Mouse (Mus musculus) lung, embryonic 15.5 days (tissue): ENCODE data around the gene Samd4. TPM values are rescaled to one million over a fixed set of nuclear protein-coding genes. Genes with fewer than 3 reads are reported as not detected.

Source experiments
- ATAC-seq: fragments of 200-750 bp; cut with Nextera tagmentation; 2 replicates; pipeline ENCODE4 v1.8.0; 2017; ENCODE audit warnings: moderate number of reproducible peaks, borderline replicate concordance; ENCODE audit not compliant: low FRiP score, low TSS enrichment; ENCODE audit errors: extremely low read depth
- H3K27ac ChIP-seq: fragments of 300-500 bp; sonication (generic); 2 replicates; pipeline ENCODE4 v1.5.1; 2015; ENCODE audit warnings: moderate library complexity, mild to moderate bottlenecking, inconsistent platforms
- H3K27me3 ChIP-seq: fragments of 300-500 bp; sonication (generic); 2 replicates; pipeline ENCODE4 v1.6.1; 2015; ENCODE audit warnings: inconsistent platforms
- H3K36me3 ChIP-seq: fragments of 300-500 bp; sonication (generic); 2 replicates; pipeline ENCODE4 v1.6.1; 2015; ENCODE audit warnings: inconsistent platforms
- H3K4me1 ChIP-seq: fragments of 300-500 bp; sonication (generic); 2 replicates; pipeline ENCODE4 v1.6.1; 2015; ENCODE audit warnings: inconsistent platforms
- H3K4me2 ChIP-seq: fragments of 300-500 bp; sonication (generic); 2 replicates; pipeline ENCODE4 v1.6.1; 2015; ENCODE audit warnings: inconsistent platforms, mild to moderate bottlenecking, moderate library complexity
- H3K4me3 ChIP-seq: fragments of 300-500 bp; sonication (generic); 2 replicates; pipeline ENCODE4 v1.5.1; 2015; ENCODE audit warnings: mild to moderate bottlenecking, inconsistent platforms
- H3K9ac ChIP-seq: fragments of 300-500 bp; sonication (generic); 2 replicates; pipeline ENCODE4 v1.6.1; 2015; ENCODE audit warnings: inconsistent platforms
- H3K9me3 ChIP-seq: fragments of 300-500 bp; sonication (generic); 2 replicates; pipeline ENCODE4 v1.6.1; 2016; ENCODE audit warnings: inconsistent platforms
- WGBS: fragments of 180-500 bp; shearing (Covaris S2); methylation state at CpG from one replicate; pipeline ENCODE4 v1.1.7; 2015; 5-methylcytosine and 5-hydroxymethylcytosine counted together
- polyA plus RNA-seq: library from polyadenylated mRNA; unstranded; fragments of >200 nt; fragmentation: Nextera tagmentation; extraction: Ambion mirVana; gene quantifications from 2 replicates; pipeline ENCODE4 v1.2.1, GENCODE M21; 2015

Gene Samd4
- polyA plus RNA-seq, 1 experiment from 2014 or later: 6.5 TPM

GRCm38 (mm10) chr14:46914356-46914755 lies 31.7 kb downstream of the Samd4 start:
- 70% methylated on average over 6 of the region's 6 CpGs for WGBS
- Histone ChIP-seq H3K9me3 (no peaks in the 10 kb centered on the region), H3K4me1 (peaks cover 11% of the 10 kb centered on the region; the same call in 1 of the 2 replicates), H3K9ac (no peak overlapping the region), H3K36me3 (no peaks in the 10 kb centered on the region), H3K27ac (no peak overlapping the region), H3K4me2 (no peak overlapping the region), H3K27me3 (no peaks in the 10 kb centered on the region), H3K4me3 (no peak overlapping the region)
- ATAC-seq: no peak

GRCm38 (mm10) chr14:46915555-46915954 lies 32.9 kb downstream of the Samd4 start:
- H3K9ac ChIP-seq: no peak overlapping the region
- WGBS: 38% methylated on average over 6 of the region's 6 CpGs
- no peaks in the 10 kb centered on the region for H3K36me3 ChIP-seq
- no peak overlapping the region for H3K4me3 ChIP-seq
- ATAC-seq: no peak
- no peak overlapping the region for H3K4me2 ChIP-seq
- H3K27me3 ChIP-seq: no peaks in the 10 kb centered on the region
- no peaks in the 10 kb centered on the region for H3K9me3 ChIP-seq
- H3K4me1 ChIP-seq: peaks cover 11% of the 10 kb centered on the region; the same call in 1 of the 2 replicates
- H3K27ac ChIP-seq: no peak overlapping the region

GRCm38 (mm10) chr14:46916581-46916980 lies 33.9 kb downstream of the Samd4 start:
- WGBS: 86% methylated on average over 4 of the region's 4 CpGs
- Histone ChIP-seq H3K4me2 (no peak overlapping the region), H3K36me3 (no peaks in the 10 kb centered on the region), H3K27ac (no peak overlapping the region), H3K27me3 (no peaks in the 10 kb centered on the region), H3K9ac (no peak overlapping the region), H3K9me3 (no peaks in the 10 kb centered on the region), H3K4me1 (peaks cover 11% of the 10 kb centered on the region; the same call in 1 of the 2 replicates), H3K4me3 (no peak overlapping the region)
- ATAC-seq: no peak

- no peak overlapping the region for H3K4me3 ChIP-seq
- H3K4me1 ChIP-seq: peaks cover 11% of the 10 kb centered on the region; the same call in 1 of the 2 replicates
- no peak overlapping the region for H3K4me2 ChIP-seq
- no peaks in the 10 kb centered on the region for H3K27me3 ChIP-seq
- H3K9ac ChIP-seq: no peak overlapping the region
- no peak for ATAC-seq
- H3K27ac ChIP-seq: no peak overlapping the region
- H3K36me3 ChIP-seq: no peaks in the 10 kb centered on the region
- 90% methylated on average over 5 of the region's 5 CpGs for WGBS
- no peaks in the 10 kb centered on the region for H3K9me3 ChIP-seq
These were observed 34.5 kb downstream of the Samd4 start for GRCm38 (mm10) chr14:46917136-46917535.

GRCm38 (mm10) chr14:46917581-46917980 lies 34.9 kb downstream of the Samd4 start:
- Histone ChIP-seq H3K27me3 (no peaks in the 10 kb centered on the region), H3K27ac (no peak overlapping the region), H3K4me3 (no peak overlapping the region), H3K9ac (no peak overlapping the region), H3K4me1 (peaks cover 11% of the 10 kb centered on the region; the same call in 1 of the 2 replicates), H3K36me3 (no peaks in the 10 kb centered on the region), H3K4me2 (no peak overlapping the region), H3K9me3 (no peaks in the 10 kb centered on the region)
- no peak for ATAC-seq
- WGBS: 83% methylated on average over 3 of the region's 3 CpGs

GRCm38 (mm10) chr14:46920496-46920895 lies 37.8 kb downstream of the Samd4 start:
- ATAC-seq: no peak
- WGBS: 79% methylated on average over 5 of the region's 5 CpGs
- no peak overlapping the region for H3K9ac ChIP-seq
- no peaks in the 10 kb centered on the region for H3K9me3 ChIP-seq
- H3K4me1 ChIP-seq: peaks cover 26% of the 10 kb centered on the region
- H3K4me2 ChIP-seq: no peak overlapping the region
- H3K27ac ChIP-seq: no peak overlapping the region
- no peaks in the 10 kb centered on the region for H3K36me3 ChIP-seq
- no peak overlapping the region for H3K4me3 ChIP-seq
- H3K27me3 ChIP-seq: no peaks in the 10 kb centered on the region

GRCm38 (mm10) chr14:46921178-46921975 lies 38.7 kb downstream of the Samd4 start:
- H3K4me2 ChIP-seq: no peak overlapping the region
- no peak overlapping the region for H3K4me3 ChIP-seq
- H3K4me1 ChIP-seq: peaks cover 22% of the 10 kb centered on the region
- ATAC-seq: no peak
- no peaks in the 10 kb centered on the region for H3K9me3 ChIP-seq
- no peak overlapping the region for H3K27ac ChIP-seq
- no peaks in the 10 kb centered on the region for H3K27me3 ChIP-seq
- WGBS: 71% methylated on average over 9 of the region's 9 CpGs
- H3K9ac ChIP-seq: no peak overlapping the region
- no peaks in the 10 kb centered on the region for H3K36me3 ChIP-seq

- no peaks in the 10 kb centered on the region for H3K36me3 ChIP-seq
- H3K4me3 ChIP-seq: no peak overlapping the region
- 38% methylated on average over 10 of the region's 10 CpGs for WGBS
- H3K9me3 ChIP-seq: no peaks in the 10 kb centered on the region
- H3K4me2 ChIP-seq: no peak overlapping the region
- peak; percentile 49; the same call in 1 of the 2 replicates for ATAC-seq
- no peaks in the 10 kb centered on the region for H3K27me3 ChIP-seq
- H3K4me1 ChIP-seq: peaks cover 19% of the 10 kb centered on the region
- H3K27ac ChIP-seq: peak overlapping the region; percentile 42
- H3K9ac ChIP-seq: no peak overlapping the region
These were observed 41.3 kb downstream of the Samd4 start for GRCm38 (mm10) chr14:46923931-46924330.

- H3K27me3 ChIP-seq: no peaks in the 10 kb centered on the region
- H3K4me2 ChIP-seq: no peak overlapping the region
- H3K4me1 ChIP-seq: peaks cover 19% of the 10 kb centered on the region
- no peak for ATAC-seq
- WGBS: 61% methylated on average over 5 of the region's 5 CpGs
- H3K9ac ChIP-seq: no peak overlapping the region
- H3K27ac ChIP-seq: peak overlapping the region; percentile 42
- H3K9me3 ChIP-seq: no peaks in the 10 kb centered on the region
- H3K36me3 ChIP-seq: no peaks in the 10 kb centered on the region
- H3K4me3 ChIP-seq: no peak overlapping the region
These were observed 41.8 kb downstream of the Samd4 start for GRCm38 (mm10) chr14:46924422-46924821.

- WGBS: 93% methylated on average over 6 of the region's 6 CpGs
- H3K4me3 ChIP-seq: no peak overlapping the region
- no peak overlapping the region for H3K9ac ChIP-seq
- H3K4me1 ChIP-seq: peaks cover 30% of the 10 kb centered on the region
- no peaks in the 10 kb centered on the region for H3K36me3 ChIP-seq
- H3K27me3 ChIP-seq: no peaks in the 10 kb centered on the region
- H3K27ac ChIP-seq: no peak overlapping the region
- H3K4me2 ChIP-seq: no peak overlapping the region
- ATAC-seq: no peak
- no peaks in the 10 kb centered on the region for H3K9me3 ChIP-seq
These were observed 45.9 kb downstream of the Samd4 start for GRCm38 (mm10) chr14:46928556-46928955.

- Histone ChIP-seq H3K27ac (peak overlapping the region; percentile 37; the same call in 1 of the 2 replicates), H3K4me3 (no peak overlapping the region), H3K9ac (no peak overlapping the region), H3K27me3 (no peaks in the 10 kb centered on the region), H3K4me1 (peaks cover 17% of the 10 kb centered on the region), H3K4me2 (no peak overlapping the region), H3K9me3 (no peaks in the 10 kb centered on the region), H3K36me3 (no peaks in the 10 kb centered on the region)
- no peak for ATAC-seq
- 79% methylated on average over 13 of the region's 13 CpGs for WGBS
These were observed 49.5 kb downstream of the Samd4 start for GRCm38 (mm10) chr14:46932121-46932520.

- no peaks in the 10 kb centered on the region for H3K9me3 ChIP-seq
- 13% methylated on average over 6 of the region's 6 CpGs for WGBS
- ATAC-seq: no peak
- H3K4me3 ChIP-seq: no peak overlapping the region
- H3K4me2 ChIP-seq: no peak overlapping the region
- H3K9ac ChIP-seq: no peak overlapping the region
- no peaks in the 10 kb centered on the region for H3K36me3 ChIP-seq
- H3K4me1 ChIP-seq: peaks cover 17% of the 10 kb centered on the region
- peak overlapping the region; percentile 37; the same call in 1 of the 2 replicates for H3K27ac ChIP-seq
- H3K27me3 ChIP-seq: no peaks in the 10 kb centered on the region
These were observed 50.1 kb downstream of the Samd4 start for GRCm38 (mm10) chr14:46932708-46933107.
